Mouse (Mus musculus): ENCODE data around the gene Tor3a. TPM values are rescaled to one million over a fixed set of nuclear protein-coding genes. Genes with fewer than 3 reads are reported as not detected.

Tor3a gene
- polyA plus RNA-seq, 1 experiment = 31.0 TPM

DNA sequence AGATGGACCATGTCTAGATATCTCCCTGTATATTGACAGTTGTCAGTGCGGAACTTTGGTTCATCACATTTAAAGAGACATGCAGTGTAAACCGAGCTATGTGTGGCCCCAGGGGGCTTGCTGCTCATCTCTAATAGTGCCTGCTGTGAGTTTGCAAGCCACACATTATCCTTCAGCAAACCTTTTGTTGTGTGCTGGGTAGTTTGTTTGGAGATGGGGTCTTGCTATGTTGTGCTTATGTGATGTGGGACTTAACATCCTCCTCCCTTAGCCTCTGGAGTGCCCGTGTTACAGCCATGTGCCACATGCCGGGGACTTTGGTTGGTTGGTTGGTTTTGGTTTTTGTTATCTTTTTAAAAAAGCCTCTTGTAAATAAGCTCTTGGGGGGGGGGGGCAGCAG is 56.3 kb downstream of the Tor3a start:
- peaks cover 9% of the 10 kb centered on the region for H3K4me1 ChIP-seq (ENCODE audit: control insufficient read depth, insufficient read depth, insufficient read length, low read length)
- WGBS = 78% methylated on average over 4 of the region's 4 CpGs
- no peaks in the 10 kb centered on the region for H3K36me3 ChIP-seq (ENCODE audit: control insufficient read depth, insufficient read depth, low read length)
- no peak for TF ChIP-seq POLR2A (IDR thresholded peaks at IDR 0.05; ENCODE audit: low read depth, low read length)
- no peak for TF ChIP-seq CTCF (IDR thresholded peaks at IDR 0.05; ENCODE audit: extremely low read depth, insufficient read length, insufficient replicate concordance, low read depth, low read length)
- H3K4me3 ChIP-seq (ENCODE audit: low read depth, low read length) = no peak overlapping the region
- no peaks in the 10 kb centered on the region for H3K27me3 ChIP-seq (ENCODE audit: control insufficient read depth, insufficient read depth, low read length)
- H3K27ac ChIP-seq (ENCODE audit: insufficient read depth, low read depth, low read length) = no peak overlapping the region

- no peak for TF ChIP-seq POLR2A (IDR thresholded peaks at IDR 0.05; ENCODE audit: low read depth, low read length)
- no peak for TF ChIP-seq CTCF (IDR thresholded peaks at IDR 0.05; ENCODE audit: extremely low read depth, insufficient read length, insufficient replicate concordance, low read depth, low read length)
- no peaks in the 10 kb centered on the region for H3K36me3 ChIP-seq (ENCODE audit: control insufficient read depth, insufficient read depth, low read length)
- 49% methylated on average over 12 of the region's 12 CpGs for WGBS
- H3K27ac ChIP-seq (ENCODE audit: insufficient read depth, low read depth, low read length) = no peak overlapping the region
- no peak overlapping the region for H3K4me3 ChIP-seq (ENCODE audit: low read depth, low read length)
- no peaks in the 10 kb centered on the region for H3K27me3 ChIP-seq (ENCODE audit: control insufficient read depth, insufficient read depth, low read length)
- H3K4me1 ChIP-seq (ENCODE audit: control insufficient read depth, insufficient read depth, insufficient read length, low read length) = peaks cover 9% of the 10 kb centered on the region
These were observed 57.1 kb downstream of the Tor3a start for GRCm38 (mm10) chr1:156616989-156617598.

DNA sequence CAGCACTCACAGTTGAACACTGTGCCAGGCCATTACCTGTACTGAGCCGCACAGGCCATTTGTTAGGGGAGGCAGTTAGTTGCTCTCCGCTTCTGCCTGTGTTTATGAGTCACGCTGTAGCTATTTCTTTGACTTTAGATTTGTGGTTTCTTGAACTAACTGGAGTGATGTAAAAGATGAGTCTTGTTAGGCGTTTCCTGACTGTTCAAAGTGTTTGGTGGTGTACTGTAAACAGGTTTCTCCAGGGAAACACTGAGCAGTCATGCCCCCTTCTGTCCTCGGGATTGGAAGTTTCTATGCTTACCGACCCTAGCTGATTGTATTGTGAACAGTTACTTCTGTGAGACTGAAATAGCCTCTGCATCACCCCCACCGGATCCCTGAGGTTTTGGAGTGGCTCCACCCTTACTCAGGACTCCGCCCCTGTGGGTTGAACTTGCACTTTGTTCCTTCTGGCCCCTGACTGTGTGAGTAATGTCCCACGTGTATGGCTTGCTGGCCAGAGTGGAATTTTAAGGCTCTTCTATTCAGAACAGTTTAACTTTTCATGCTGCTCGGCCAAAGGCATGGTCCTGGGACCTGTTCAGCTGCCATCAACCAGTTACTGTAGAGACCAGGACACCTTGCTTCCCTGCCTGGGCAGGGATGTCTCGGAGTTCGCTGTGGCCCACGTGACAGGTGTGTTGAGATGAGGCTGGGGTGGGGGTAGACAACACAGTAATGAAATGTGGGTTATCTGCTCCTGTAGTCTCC is 58.6 kb downstream of the Tor3a start:
- no peaks in the 10 kb centered on the region for H3K27me3 ChIP-seq (ENCODE audit: control insufficient read depth, insufficient read depth, low read length)
- H3K36me3 ChIP-seq (ENCODE audit: control insufficient read depth, insufficient read depth, low read length) = no peaks in the 10 kb centered on the region
- H3K27ac ChIP-seq (ENCODE audit: insufficient read depth, low read depth, low read length) = peak overlapping the region; percentile 54
- 14% methylated on average over 13 of the region's 13 CpGs for WGBS
- TF ChIP-seq CTCF (IDR thresholded peaks at IDR 0.05; ENCODE audit: extremely low read depth, insufficient read length, insufficient replicate concordance, low read depth, low read length) (no peak), POLR2A (IDR thresholded peaks at IDR 0.05; ENCODE audit: low read depth, low read length) (no peak)
- peak overlapping the region; percentile 61 for H3K4me3 ChIP-seq (ENCODE audit: low read depth, low read length)
- H3K4me1 ChIP-seq (ENCODE audit: control insufficient read depth, insufficient read depth, insufficient read length, low read length) = peaks cover 9% of the 10 kb centered on the region

- no peak for TF ChIP-seq POLR2A (IDR thresholded peaks at IDR 0.05; ENCODE audit: low read depth, low read length)
- no peak for TF ChIP-seq CTCF (IDR thresholded peaks at IDR 0.05; ENCODE audit: extremely low read depth, insufficient read length, insufficient replicate concordance, low read depth, low read length)
- Histone ChIP-seq H3K4me3 (ENCODE audit: low read depth, low read length) (no peak overlapping the region), H3K36me3 (ENCODE audit: control insufficient read depth, insufficient read depth, low read length) (no peaks in the 10 kb centered on the region), H3K4me1 (ENCODE audit: control insufficient read depth, insufficient read depth, insufficient read length, low read length) (peaks cover 9% of the 10 kb centered on the region), H3K27ac (ENCODE audit: insufficient read depth, low read depth, low read length) (no peak overlapping the region), H3K27me3 (ENCODE audit: control insufficient read depth, insufficient read depth, low read length) (no peaks in the 10 kb centered on the region)
- WGBS = 80% methylated on average over 1 of the region's 1 CpGs
These were observed 59.4 kb downstream of the Tor3a start for GRCm38 (mm10) chr1:156614710-156615109.

DNA sequence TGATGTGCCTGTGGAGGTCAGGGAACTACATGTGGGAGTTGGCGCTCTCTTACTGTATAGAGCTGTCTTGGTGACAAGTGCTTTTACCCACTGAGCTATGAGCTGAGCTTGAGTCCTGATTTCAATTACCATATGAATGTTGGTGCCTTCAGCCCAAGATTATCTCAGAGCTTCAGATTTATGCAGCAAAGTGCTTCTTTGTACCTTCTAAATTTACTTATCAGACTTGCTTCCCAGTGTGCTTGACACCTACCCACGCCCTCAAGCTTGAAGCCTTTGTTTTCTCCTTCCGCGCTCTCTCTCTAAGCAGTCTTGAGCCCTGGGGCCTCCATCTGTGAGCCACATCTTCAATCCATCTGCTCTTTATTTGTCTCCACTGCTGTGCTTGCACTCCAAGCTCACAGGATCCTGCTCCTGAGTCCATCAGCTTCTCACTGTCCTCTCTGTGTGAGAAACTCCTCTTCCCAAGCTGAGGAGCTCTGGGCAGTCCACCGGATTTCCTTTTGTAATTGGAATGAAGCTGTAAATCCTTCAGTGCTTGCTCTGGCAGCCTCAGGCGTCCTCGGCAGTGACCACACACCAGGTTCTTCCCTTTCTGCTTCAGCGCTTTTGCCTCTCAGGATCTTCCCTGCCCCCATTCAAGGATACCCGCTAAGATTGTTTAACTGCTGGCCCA is 60.2 kb downstream of the Tor3a start:
- Histone ChIP-seq H3K36me3 (ENCODE audit: control insufficient read depth, insufficient read depth, low read length) (no peaks in the 10 kb centered on the region), H3K27me3 (ENCODE audit: control insufficient read depth, insufficient read depth, low read length) (no peaks in the 10 kb centered on the region), H3K4me1 (ENCODE audit: control insufficient read depth, insufficient read depth, insufficient read length, low read length) (peaks cover 9% of the 10 kb centered on the region), H3K27ac (ENCODE audit: insufficient read depth, low read depth, low read length) (peak overlapping the region; percentile 6; the same call in 1 of the 2 replicates), H3K4me3 (ENCODE audit: low read depth, low read length) (no peak overlapping the region)
- 68% methylated on average over 9 of the region's 9 CpGs for WGBS
- no peak for TF ChIP-seq CTCF (IDR thresholded peaks at IDR 0.05; ENCODE audit: extremely low read depth, insufficient read length, insufficient replicate concordance, low read depth, low read length)
- no peak for TF ChIP-seq POLR2A (IDR thresholded peaks at IDR 0.05; ENCODE audit: low read depth, low read length)

- TF ChIP-seq CTCF (IDR thresholded peaks at IDR 0.05; ENCODE audit: extremely low read depth, insufficient read length, insufficient replicate concordance, low read depth, low read length) (no peak), POLR2A (IDR thresholded peaks at IDR 0.05; ENCODE audit: low read depth, low read length) (no peak)
- H3K4me3 ChIP-seq (ENCODE audit: low read depth, low read length) = no peak overlapping the region
- H3K4me1 ChIP-seq (ENCODE audit: control insufficient read depth, insufficient read depth, insufficient read length, low read length) = peaks cover 2% of the 10 kb centered on the region; the same call in 1 of the 2 replicates
- no peaks in the 10 kb centered on the region for H3K36me3 ChIP-seq (ENCODE audit: control insufficient read depth, insufficient read depth, low read length)
- WGBS = 71% methylated on average over 1 of the region's 1 CpGs
- no peaks in the 10 kb centered on the region for H3K27me3 ChIP-seq (ENCODE audit: control insufficient read depth, insufficient read depth, low read length)
- H3K27ac ChIP-seq (ENCODE audit: insufficient read depth, low read depth, low read length) = no peak overlapping the region
These were observed 63.9 kb downstream of the Tor3a start for GRCm38 (mm10) chr1:156610257-156610656.

DNA sequence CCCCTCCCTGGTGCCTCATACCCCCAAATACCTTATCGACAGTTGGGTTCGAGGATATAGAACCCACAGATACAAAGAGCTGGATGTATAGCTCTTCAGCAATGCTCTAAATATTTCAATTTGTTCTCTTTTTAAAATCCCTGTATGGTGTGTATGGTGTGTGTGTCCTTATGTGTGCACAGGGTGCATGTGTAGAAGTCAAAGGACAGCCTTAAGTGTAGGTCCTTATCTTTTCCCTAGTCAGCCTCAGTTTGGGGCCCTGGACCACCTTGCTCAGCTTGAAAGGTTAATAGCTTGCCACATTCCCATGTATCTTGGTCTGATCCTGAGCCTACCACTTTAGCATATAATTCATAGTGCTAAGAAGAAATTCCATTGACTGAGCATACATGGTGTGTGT is 65.7 kb downstream of the Tor3a start:
- H3K36me3 ChIP-seq (ENCODE audit: control insufficient read depth, insufficient read depth, low read length) = no peaks in the 10 kb centered on the region
- no peak overlapping the region for H3K4me3 ChIP-seq (ENCODE audit: low read depth, low read length)
- WGBS = 100% methylated on average over 2 of the region's 2 CpGs
- TF ChIP-seq POLR2A (IDR thresholded peaks at IDR 0.05; ENCODE audit: low read depth, low read length) (no peak), CTCF (IDR thresholded peaks at IDR 0.05; ENCODE audit: extremely low read depth, insufficient read length, insufficient replicate concordance, low read depth, low read length) (no peak)
- no peak overlapping the region for H3K27ac ChIP-seq (ENCODE audit: insufficient read depth, low read depth, low read length)
- H3K4me1 ChIP-seq (ENCODE audit: control insufficient read depth, insufficient read depth, insufficient read length, low read length) = no peaks in the 10 kb centered on the region; the same call in 1 of the 2 replicates
- H3K27me3 ChIP-seq (ENCODE audit: control insufficient read depth, insufficient read depth, low read length) = no peaks in the 10 kb centered on the region

All from small intestine, adult 2 months (tissue).